Mouse (Mus musculus) right cerebral cortex, adult 18-20 months (tissue): Measurements from ENCODE around the gene Prn.

Source experiments
- DNase-seq: peaks from one replicate; pipeline ENCODE4 v3.0.0; 2022; ENCODE audit warnings: mixed read lengths

Prn gene

GRCm38 (mm10) chr2:132001696-132002334, 92.1 kb downstream of the Prn start:
- no peak for DNase-seq

- no peak for DNase-seq
Observed at GRCm38 (mm10) chr2:132003916-132004315, 94.2 kb downstream of the Prn start.

GRCm38 (mm10) chr2:132004495-132005136, 94.9 kb downstream of the Prn start:
- DNase-seq, result no peak

- no peak for DNase-seq
Observed at GRCm38 (mm10) chr2:132005445-132005844, 95.7 kb downstream of the Prn start.
